Mouse (Mus musculus) lung, postnatal 0 days (tissue): ENCODE data around the gene Lrrc4b. TPM values are rescaled to one million over a fixed set of nuclear protein-coding genes. Genes with fewer than 3 reads are reported as not detected.
A peak's percentile ranks its signal among the peaks of the same experiment; 100 is the strongest.

Source experiments
- ATAC-seq: fragments of 200-750 bp; cut with Nextera tagmentation; 2 replicates; pipeline ENCODE4 v1.8.0; 2017; ENCODE audit warnings: moderate library complexity
- DNase-seq: peaks from one replicate; pipeline ENCODE4 v3.0.0-alpha.2; 2016; ENCODE audit warnings: low spot score
- H3K27ac ChIP-seq: fragments of 300-500 bp; sonication (generic); 2 replicates; pipeline ENCODE4 v1.5.1; 2014; ENCODE audit warnings: antibody characterized with exemption, mild to moderate bottlenecking, low read length, mixed read lengths
- H3K27me3 ChIP-seq: fragments of 300-500 bp; sonication (generic); replicated peaks from 2 replicates; pipeline ENCODE4 v1.6.1; 2014; ENCODE audit warnings: low read length, mixed read lengths; ENCODE audit not compliant: insufficient read depth
- H3K36me3 ChIP-seq: fragments of 300-500 bp; sonication (generic); 2 replicates; pipeline ENCODE4 v1.6.1; 2014; ENCODE audit warnings: low read length, mixed read lengths; ENCODE audit not compliant: insufficient read depth
- H3K4me1 ChIP-seq: fragments of 300-500 bp; sonication (generic); 2 replicates; pipeline ENCODE4 v1.6.1; 2014; ENCODE audit warnings: antibody characterized with exemption, low read depth, low read length, mixed read lengths; ENCODE audit not compliant: insufficient read depth
- H3K4me2 ChIP-seq: fragments of 300-500 bp; sonication (generic); replicated peaks from 2 replicates; pipeline ENCODE4 v1.6.1; 2014; ENCODE audit warnings: low read depth, mild to moderate bottlenecking, low read length, moderate library complexity, mixed read lengths
- H3K4me3 ChIP-seq: fragments of 300-500 bp; sonication (generic); 2 replicates; pipeline ENCODE4 v1.5.1; 2014; ENCODE audit warnings: low read depth, low read length
- H3K9ac ChIP-seq: fragments of 300-500 bp; sonication (generic); replicated peaks from 2 replicates; pipeline ENCODE4 v1.6.1; 2014; ENCODE audit warnings: low read depth, mild to moderate bottlenecking
- H3K9me3 ChIP-seq: fragments of 300-500 bp; sonication (generic); 2 replicates; pipeline ENCODE4 v1.6.1; 2016; ENCODE audit warnings: low read length, mixed read lengths
- CTCF ChIP-seq: IDR thresholded peaks from 2 replicates; pipeline ENCODE4 v1.5.1; 2016; ENCODE audit warnings: antibody characterized with exemption, mild to moderate bottlenecking
- EP300 ChIP-seq: IDR thresholded peaks from 2 replicates; pipeline ENCODE4 v1.6.1; 2016; ENCODE audit warnings: antibody characterized with exemption, mild to moderate bottlenecking, control low read depth
- WGBS: fragments of 180-500 bp; shearing (Covaris S2); extraction: QIAGEN DNeasy Blood & Tissue Kit; methylation state at CpG from one replicate; pipeline ENCODE4 v1.1.7; 2014; 5-methylcytosine and 5-hydroxymethylcytosine counted together
- polyA plus RNA-seq: library from polyadenylated mRNA; unstranded; fragments of >200 nt; fragmentation: Nextera tagmentation; extraction: Ambion mirVana; gene quantifications from 2 replicates; pipeline ENCODE4 v1.2.1, GENCODE M21; 2015

Lrrc4b gene
- polyA plus RNA-seq, 1 experiment from 2014 or later = 0.51 TPM

DNA sequence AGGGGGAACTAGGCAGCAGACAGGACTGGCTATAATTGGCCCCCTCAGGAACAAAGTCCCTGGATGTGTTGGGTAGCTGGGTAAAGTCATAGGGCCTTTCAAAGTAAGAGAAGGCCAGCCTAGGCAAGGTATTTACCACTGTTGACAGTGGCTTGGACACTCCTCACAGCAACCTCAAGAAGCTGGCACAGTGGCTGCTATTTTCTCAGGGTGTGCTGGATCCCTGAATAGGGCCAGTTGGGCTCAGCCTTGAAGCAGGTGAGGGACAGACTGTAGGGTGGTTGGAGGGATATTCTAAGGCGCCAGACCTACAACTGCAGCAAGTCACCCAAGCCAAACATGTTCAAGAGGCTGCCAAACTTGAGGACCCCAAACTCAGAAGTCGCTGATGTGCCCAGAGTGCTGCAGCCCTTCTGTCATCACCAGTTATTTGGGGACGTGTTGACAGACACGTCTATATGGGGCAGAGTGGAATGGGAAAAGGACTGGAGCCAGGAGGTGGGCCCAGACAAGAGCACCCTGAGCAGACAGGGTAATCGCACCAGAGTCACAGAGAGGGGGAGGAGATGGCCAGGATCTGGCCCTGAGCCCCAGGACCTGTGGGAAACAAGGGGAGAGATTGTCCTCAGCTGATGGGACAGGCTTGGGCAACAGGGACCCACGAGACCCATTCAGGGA is 43.2 kb downstream of the Lrrc4b start:
- DNase-seq = peak; percentile 87
- Histone ChIP-seq H3K9me3 (no peaks in the 10 kb centered on the region), H3K9ac (no peak overlapping the region), H3K27me3 (no peaks in the 10 kb centered on the region), H3K4me2 (no peak overlapping the region), H3K4me1 (peaks cover 28% of the 10 kb centered on the region), H3K27ac (peak overlapping the region; percentile 55), H3K4me3 (no peak overlapping the region), H3K36me3 (no peaks in the 10 kb centered on the region)
- 22% methylated on average over 6 of the region's 6 CpGs for WGBS
- TF ChIP-seq CTCF (no peak), EP300 (peak; percentile 70; the same call in 1 of the 2 replicates)
- peak; percentile 48 for ATAC-seq

DNA sequence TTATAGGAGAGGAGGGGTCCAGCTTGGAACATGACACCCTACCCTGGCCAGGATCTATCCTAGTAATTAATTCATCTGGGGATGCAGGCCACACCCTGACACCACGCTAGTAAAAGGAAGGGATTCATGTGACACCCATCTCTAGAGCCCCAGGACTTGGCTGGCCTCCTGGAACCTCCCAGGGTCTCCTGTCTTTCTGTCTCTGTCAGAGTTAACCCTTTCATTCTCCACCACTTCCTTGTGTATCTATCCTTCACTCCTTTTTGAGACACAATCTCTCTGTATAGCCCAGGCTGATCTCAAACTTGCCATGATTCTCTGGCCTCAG is 43.7 kb downstream of the Lrrc4b start:
- no peak overlapping the region for H3K9ac ChIP-seq
- no peaks in the 10 kb centered on the region for H3K9me3 ChIP-seq
- ATAC-seq (no peak), DNase-seq (no peak)
- H3K4me1 ChIP-seq = peaks cover 28% of the 10 kb centered on the region
- H3K27me3 ChIP-seq = no peaks in the 10 kb centered on the region
- H3K36me3 ChIP-seq = no peaks in the 10 kb centered on the region
- whole genome bisulfite sequencing = 9% methylated on average over 1 of the region's 1 CpGs
- no peak overlapping the region for H3K4me2 ChIP-seq
- peak overlapping the region; percentile 55; the same call in 1 of the 2 replicates for H3K27ac ChIP-seq
- no peak overlapping the region for H3K4me3 ChIP-seq
- TF ChIP-seq CTCF (no peak), EP300 (no peak)

DNA sequence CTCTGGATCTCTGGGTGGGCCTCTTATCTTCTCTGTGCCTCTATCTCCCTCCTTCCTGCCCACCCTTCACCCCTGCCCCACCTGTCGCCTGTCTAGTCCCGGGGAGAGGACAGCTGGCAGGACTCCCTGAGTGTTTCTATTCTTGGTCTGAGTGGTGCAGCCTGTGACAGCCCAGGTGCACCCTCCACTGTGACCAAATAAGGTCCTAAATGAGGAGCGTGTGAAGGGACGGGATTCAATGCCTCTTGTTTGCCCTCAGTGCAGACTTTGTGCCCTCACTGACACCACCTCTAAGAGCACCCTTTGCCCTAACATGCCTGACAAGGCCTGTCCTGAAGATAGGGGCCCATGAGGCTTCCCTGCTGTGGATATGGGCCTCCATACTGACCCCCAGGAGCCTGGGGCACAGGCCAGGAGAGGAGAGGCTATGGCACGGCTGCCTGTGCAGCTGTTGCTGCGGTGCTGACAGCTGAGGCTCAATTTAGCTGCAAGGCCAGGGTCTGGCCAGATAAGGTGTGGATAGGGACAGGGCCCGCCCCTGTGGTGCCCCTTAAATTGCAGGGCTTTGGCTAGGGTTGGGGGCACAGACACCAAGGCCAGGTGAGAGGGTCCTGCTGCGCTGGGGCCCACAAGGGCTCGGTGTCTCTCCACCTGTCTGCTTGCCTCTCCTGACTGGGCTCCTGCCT is 44.3 kb downstream of the Lrrc4b start:
- no peaks in the 10 kb centered on the region for H3K36me3 ChIP-seq
- no peaks in the 10 kb centered on the region for H3K27me3 ChIP-seq
- H3K4me2 ChIP-seq = no peak overlapping the region
- 32% methylated on average over 9 of the region's 9 CpGs for WGBS
- H3K27ac ChIP-seq = peak overlapping the region; percentile 55; the same call in 1 of the 2 replicates
- H3K9ac ChIP-seq = no peak overlapping the region
- DNase-seq (peak; percentile 49), ATAC-seq (peak; percentile 25)
- TF ChIP-seq EP300 (no peak), CTCF (no peak)
- no peak overlapping the region for H3K4me3 ChIP-seq
- peaks cover 28% of the 10 kb centered on the region for H3K4me1 ChIP-seq
- H3K9me3 ChIP-seq = no peaks in the 10 kb centered on the region

DNA sequence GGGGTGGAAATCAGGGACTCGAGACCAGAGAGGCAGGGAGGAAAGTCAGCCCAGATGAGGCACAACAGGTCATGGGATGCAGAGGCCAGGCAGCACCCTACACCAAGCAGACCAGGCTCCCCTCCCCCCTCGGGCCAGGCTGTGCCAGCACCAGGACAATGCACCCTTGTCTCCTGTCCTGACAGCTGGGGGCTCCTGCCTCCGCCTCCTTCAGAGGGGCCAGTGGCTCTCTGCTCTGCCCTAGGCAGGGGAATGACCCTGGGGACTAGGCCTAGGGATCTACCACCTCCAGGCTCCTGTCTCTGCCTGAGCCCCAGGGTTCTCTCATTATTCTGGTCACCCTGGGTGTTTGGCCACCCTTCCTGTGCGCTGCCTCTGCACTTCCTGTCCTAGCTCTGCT is 45.6 kb downstream of the Lrrc4b start:
- H3K9ac ChIP-seq = no peak overlapping the region
- ATAC-seq (no peak), DNase-seq (no peak)
- no peaks in the 10 kb centered on the region for H3K27me3 ChIP-seq
- H3K4me3 ChIP-seq = no peak overlapping the region
- H3K4me1 ChIP-seq = peaks cover 15% of the 10 kb centered on the region
- no peak overlapping the region for H3K4me2 ChIP-seq
- TF ChIP-seq EP300 (no peak), CTCF (no peak)
- 23% methylated on average over 4 of the region's 4 CpGs for WGBS
- H3K9me3 ChIP-seq = no peaks in the 10 kb centered on the region
- H3K27ac ChIP-seq = no peak overlapping the region
- H3K36me3 ChIP-seq = no peaks in the 10 kb centered on the region

DNA sequence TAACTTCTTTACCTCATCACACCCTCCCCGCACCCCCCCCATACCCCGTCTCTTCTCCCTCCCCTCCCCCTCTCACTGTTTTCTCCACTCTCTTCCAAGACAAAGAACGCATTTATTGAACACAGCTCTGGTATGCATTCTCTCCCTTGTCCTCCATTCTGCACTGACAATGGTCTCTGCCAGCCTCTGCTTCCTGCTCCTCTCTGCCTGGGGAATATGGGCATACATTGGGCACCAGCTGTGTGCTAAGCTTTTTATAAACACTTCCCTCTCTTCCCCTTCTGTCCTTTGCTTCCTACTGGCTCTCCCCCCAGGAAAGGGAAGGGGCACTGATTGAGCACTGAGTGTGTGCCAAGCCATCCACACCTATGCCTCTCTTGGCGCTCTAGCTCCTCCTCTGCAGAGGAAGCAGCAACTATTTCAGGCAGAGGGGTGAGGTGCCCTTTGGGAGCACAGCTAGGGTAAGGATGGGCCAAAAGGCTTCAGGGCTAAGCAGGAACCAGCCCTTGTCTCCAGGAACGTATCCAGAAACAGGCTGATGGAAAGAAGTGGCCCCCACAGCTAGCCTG is 46.3 kb downstream of the Lrrc4b start:
- H3K4me2 ChIP-seq = no peak overlapping the region
- DNase-seq (no peak), ATAC-seq (no peak)
- H3K4me3 ChIP-seq = no peak overlapping the region
- no peaks in the 10 kb centered on the region for H3K27me3 ChIP-seq
- WGBS = 23% methylated on average over 5 of the region's 5 CpGs
- peaks cover 14% of the 10 kb centered on the region for H3K4me1 ChIP-seq
- no peaks in the 10 kb centered on the region for H3K9me3 ChIP-seq
- H3K9ac ChIP-seq = no peak overlapping the region
- TF ChIP-seq EP300 = no peak
- no peak for TF ChIP-seq CTCF
- H3K27ac ChIP-seq = no peak overlapping the region
- H3K36me3 ChIP-seq = no peaks in the 10 kb centered on the region

DNA sequence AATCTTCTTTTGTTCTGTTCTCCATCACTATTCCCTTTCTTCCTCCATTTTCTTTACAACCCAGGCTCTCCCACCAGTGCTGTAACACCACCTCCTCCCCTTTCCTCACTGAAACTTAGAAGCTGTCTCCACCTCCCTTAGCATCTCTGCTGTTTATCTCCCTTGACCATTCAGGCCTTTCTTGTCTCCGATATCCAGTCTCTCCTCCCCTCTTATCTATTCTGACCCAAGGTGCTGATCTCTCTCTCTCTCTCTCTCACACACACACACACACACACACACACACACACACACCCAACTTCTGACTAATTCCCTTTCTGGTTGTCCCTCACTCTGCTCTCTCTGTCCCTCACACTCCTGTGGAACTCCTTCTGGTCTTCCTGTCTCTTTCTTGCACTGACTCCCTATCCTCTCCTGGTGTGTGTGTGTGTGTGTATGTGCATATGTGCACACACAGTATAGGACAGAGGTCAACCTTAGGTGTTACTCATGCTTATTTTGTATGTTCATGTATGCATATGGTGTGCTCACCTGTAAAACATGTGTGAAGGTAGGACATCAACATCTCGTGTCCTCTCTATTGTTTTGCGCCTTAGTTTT is 54.1 kb downstream of the Lrrc4b start:
- 55% methylated on average over 3 of the region's 3 CpGs for WGBS
- Histone ChIP-seq H3K9ac (no peak overlapping the region), H3K36me3 (no peaks in the 10 kb centered on the region), H3K4me2 (no peak overlapping the region), H3K27ac (no peak overlapping the region), H3K9me3 (no peaks in the 10 kb centered on the region), H3K4me3 (no peak overlapping the region), H3K4me1 (no peaks in the 10 kb centered on the region), H3K27me3 (no peaks in the 10 kb centered on the region)
- ATAC-seq (no peak), DNase-seq (no peak)
- TF ChIP-seq EP300 = no peak
